Mouse (Mus musculus) limb, embryonic 12.5 days (tissue): ENCODE results near the gene Ptgs1. TPM values are rescaled to one million over a fixed set of nuclear protein-coding genes. Genes with fewer than 3 reads are reported as not detected.
A peak's percentile ranks its signal among the peaks of the same experiment; 100 is the strongest.
"Not testable (repeated sequence)": the region's sequence is repeated elsewhere in the genome, so short reads cannot be mapped to it uniquely, and the experiment has no call there.

Experiments used
- ATAC-seq: fragments of 200-750 bp; cut with Nextera tagmentation; 2 replicates; pipeline ENCODE4 v1.8.0; 2017; ENCODE audit warnings: low read depth, moderate TSS enrichment; ENCODE audit not compliant: insufficient number of reproducible peaks, insufficient read depth, low FRiP score, low TSS enrichment
- H3K27ac ChIP-seq: fragments of 300-500 bp; sonication (generic); 2 replicates; pipeline ENCODE4 v1.5.1; 2016; ENCODE audit warnings: mild to moderate bottlenecking, moderate library complexity
- H3K27me3 ChIP-seq: fragments of 300-500 bp; sonication (generic); 2 replicates; pipeline ENCODE4 v1.6.1; 2016; ENCODE audit warnings: mild to moderate bottlenecking, moderate library complexity
- H3K36me3 ChIP-seq: fragments of 300-500 bp; sonication (generic); 2 replicates; pipeline ENCODE4 v1.6.1; 2016; ENCODE audit warnings: mild to moderate bottlenecking, moderate library complexity
- H3K4me1 ChIP-seq: fragments of 300-500 bp; sonication (generic); replicated peaks from 2 replicates; pipeline ENCODE4 v1.6.1; 2016
- H3K4me2 ChIP-seq: fragments of 300-500 bp; sonication (generic); 2 replicates; pipeline ENCODE4 v1.6.1; 2016; ENCODE audit warnings: mild to moderate bottlenecking, moderate library complexity
- H3K4me3 ChIP-seq: fragments of 300-500 bp; sonication (generic); replicated peaks from 2 replicates; pipeline ENCODE4 v1.5.1; 2016; ENCODE audit warnings: mild to moderate bottlenecking
- H3K9ac ChIP-seq: fragments of 300-500 bp; sonication (generic); replicated peaks from 2 replicates; pipeline ENCODE4 v1.6.1; 2016; ENCODE audit warnings: mild to moderate bottlenecking, moderate library complexity
- H3K9me3 ChIP-seq: fragments of 300-500 bp; sonication (generic); 2 replicates; pipeline ENCODE4 v1.6.1; 2016; ENCODE audit warnings: mild to moderate bottlenecking, moderate library complexity
- WGBS: fragments of 180-500 bp; shearing (Covaris S2); methylation state at CpG from one replicate; pipeline ENCODE4 v1.1.7; 2016; 5-methylcytosine and 5-hydroxymethylcytosine counted together
- polyA plus RNA-seq: library from polyadenylated mRNA; unstranded; fragments of >200 nt; fragmentation: Nextera tagmentation; extraction: Ambion mirVana; gene quantifications from 2 replicates; pipeline ENCODE4 v1.2.1, GENCODE M21; 2016

Gene Ptgs1
- 4.7 and 4.8 TPM in 2 replicates for polyA plus RNA-seq

- Histone ChIP-seq H3K27me3 (peaks cover 30% of the 10 kb centered on the region), H3K9ac (peak within 1 kb of the TSS; percentile 44), H3K4me2 (peak within 1 kb of the TSS; percentile 81), H3K4me3 (peak within 1 kb of the TSS; percentile 46), H3K9me3 (no peaks in the 10 kb centered on the region), H3K36me3 (no peaks in the 10 kb centered on the region), H3K27ac (no peak within 1 kb of the TSS), H3K4me1 (peaks cover 13% of the 10 kb centered on the region)
- no peak for ATAC-seq
- under 1% methylated on average over 18 of the region's 18 CpGs for WGBS
Observed at GRCm38 (mm10) chr2:36230366-36230765, at the start of gene Ptgs1. Gene Ptgs1, plus strand, starts transcription at chr2:36230426.

DNA sequence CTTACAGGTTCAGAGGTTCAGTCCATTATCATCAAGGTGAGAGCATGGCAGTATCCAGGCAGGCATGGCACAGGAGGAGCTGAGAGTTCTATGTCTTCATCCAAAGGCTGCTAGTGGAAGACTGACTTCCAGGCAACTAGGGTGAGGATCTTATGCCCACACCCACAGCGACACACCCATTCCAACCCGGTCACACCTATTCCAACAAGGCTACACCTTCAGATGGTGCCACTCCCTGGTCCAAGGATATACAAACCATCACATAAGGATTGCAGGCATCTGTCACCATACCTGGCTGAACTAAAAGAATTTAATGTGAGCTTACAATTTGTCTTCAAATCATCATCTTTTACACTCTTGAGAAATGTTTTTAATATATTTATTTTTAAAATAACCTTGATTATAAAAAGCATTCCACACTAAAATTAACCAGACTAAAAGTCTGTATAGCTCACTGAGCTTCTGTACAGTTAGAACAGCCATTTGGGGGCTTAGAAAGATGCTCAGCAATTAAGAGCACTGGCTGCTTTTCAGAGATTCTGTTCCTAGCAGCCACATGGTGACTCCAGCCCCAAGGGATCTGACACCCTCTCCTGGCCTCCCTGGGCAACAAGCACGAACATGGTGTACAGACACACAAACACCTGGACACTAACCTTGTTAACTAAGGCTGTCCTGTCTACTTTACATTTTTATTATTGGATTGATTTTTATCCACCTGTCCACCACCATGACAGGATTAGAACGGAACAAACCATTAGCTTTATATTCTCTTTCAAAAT is 48.4 kb upstream of the Ptgs1 start:
- peaks cover 26% of the 10 kb centered on the region; the same call in 1 of the 2 replicates for H3K36me3 ChIP-seq
- H3K4me1 ChIP-seq, H3K9me3 ChIP-seq, H3K9ac ChIP-seq, H3K27me3 ChIP-seq, H3K27ac ChIP-seq, H3K4me3 ChIP-seq, ATAC-seq, H3K4me2 ChIP-seq: not testable (repeated sequence)
- WGBS: 78% methylated on average over 4 of the region's 4 CpGs

DNA sequence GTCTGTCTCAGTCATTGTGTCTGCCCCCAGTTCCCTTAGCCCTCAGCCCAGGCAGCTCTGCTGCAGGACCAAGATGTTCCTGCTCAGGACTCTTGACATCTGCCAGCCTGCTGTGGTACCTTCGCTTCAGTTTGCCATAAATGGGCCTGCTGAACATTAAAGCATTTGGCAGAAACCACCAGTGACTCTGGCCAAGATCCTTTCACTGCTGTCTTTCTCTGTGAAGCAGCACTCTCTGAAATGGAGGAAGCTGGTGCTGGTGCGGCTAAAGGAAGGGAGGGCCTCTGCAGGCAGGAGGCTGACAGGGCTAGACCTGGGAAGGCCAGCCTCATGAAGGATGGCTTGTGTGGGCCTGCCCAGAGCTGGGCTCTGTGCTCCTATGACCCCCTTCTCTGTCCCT is 46.9 kb upstream of the Ptgs1 start:
- H3K9ac ChIP-seq: no peak overlapping the region
- ATAC-seq: no peak

DNA sequence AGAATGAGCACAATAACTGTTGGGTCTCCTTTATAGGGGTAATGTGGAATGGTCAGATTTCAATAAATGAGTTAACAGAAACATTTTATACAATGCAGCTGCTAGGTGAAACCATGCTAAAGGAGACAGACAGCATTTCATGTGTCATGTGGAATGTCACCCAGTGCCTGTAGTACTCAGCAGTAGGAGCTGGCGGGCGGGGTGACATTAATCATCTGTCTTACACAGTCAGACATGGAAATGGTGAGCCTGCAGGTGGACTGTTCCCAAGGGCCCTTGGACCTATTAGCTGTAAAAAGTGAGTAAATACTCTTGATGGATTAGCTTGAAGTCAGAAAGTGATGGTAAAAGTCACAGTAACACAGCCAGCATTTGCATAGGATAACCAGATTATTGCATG is 46.0 kb upstream of the Ptgs1 start:
- Histone ChIP-seq H3K4me2 (no peak overlapping the region), H3K27ac (no peak overlapping the region), H3K27me3 (no peaks in the 10 kb centered on the region), H3K9ac (no peak overlapping the region), H3K4me1 (no peaks in the 10 kb centered on the region), H3K9me3 (no peaks in the 10 kb centered on the region), H3K4me3 (no peak overlapping the region), H3K36me3 (0 out of 2 replicates have a peak, but pooled peaks cover 10% of the 10 kb centered on the region)
- no peak for ATAC-seq
- 93% methylated on average over 2 of the region's 2 CpGs for WGBS

More for the DNA sequence above, 46.9 kb upstream of the Ptgs1 start:
- no peak overlapping the region for H3K4me2 ChIP-seq
- H3K36me3 ChIP-seq: peaks cover 14% of the 10 kb centered on the region; the same call in 1 of the 2 replicates
- no peaks in the 10 kb centered on the region for H3K4me1 ChIP-seq
- no peak overlapping the region for H3K27ac ChIP-seq
- no peaks in the 10 kb centered on the region for H3K27me3 ChIP-seq
- WGBS: 69% methylated on average over 2 of the region's 2 CpGs
- H3K4me3 ChIP-seq: no peak overlapping the region
- H3K9me3 ChIP-seq: no peaks in the 10 kb centered on the region

DNA sequence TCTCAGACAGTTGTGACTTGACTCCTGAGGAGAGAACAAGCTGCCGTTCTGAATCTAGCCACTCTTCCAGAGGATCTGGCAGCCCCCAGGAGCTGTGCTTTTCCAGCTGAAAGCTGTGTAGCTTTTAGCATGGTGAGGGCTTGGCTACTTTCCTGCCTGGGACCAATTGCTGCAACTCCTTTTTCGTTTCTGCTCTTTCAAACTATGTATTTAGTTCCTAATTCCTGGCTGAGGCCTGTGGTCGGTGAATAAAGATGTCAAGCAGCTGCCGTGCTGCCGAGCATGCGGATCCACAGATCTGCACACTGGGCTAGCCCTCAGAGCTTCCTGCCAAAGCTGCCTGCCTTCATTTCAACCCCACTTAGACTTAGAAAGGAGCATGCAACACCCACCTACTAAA is 45.4 kb upstream of the Ptgs1 start:
- Histone ChIP-seq H3K27me3 (no peaks in the 10 kb centered on the region), H3K9ac (no peak overlapping the region), H3K36me3 (0 out of 2 replicates have a peak, but pooled peaks cover 4% of the 10 kb centered on the region), H3K9me3 (no peaks in the 10 kb centered on the region), H3K4me2 (no peak overlapping the region), H3K4me1 (no peaks in the 10 kb centered on the region), H3K27ac (no peak overlapping the region), H3K4me3 (no peak overlapping the region)
- no peak for ATAC-seq
- WGBS: 66% methylated on average over 6 of the region's 6 CpGs

DNA sequence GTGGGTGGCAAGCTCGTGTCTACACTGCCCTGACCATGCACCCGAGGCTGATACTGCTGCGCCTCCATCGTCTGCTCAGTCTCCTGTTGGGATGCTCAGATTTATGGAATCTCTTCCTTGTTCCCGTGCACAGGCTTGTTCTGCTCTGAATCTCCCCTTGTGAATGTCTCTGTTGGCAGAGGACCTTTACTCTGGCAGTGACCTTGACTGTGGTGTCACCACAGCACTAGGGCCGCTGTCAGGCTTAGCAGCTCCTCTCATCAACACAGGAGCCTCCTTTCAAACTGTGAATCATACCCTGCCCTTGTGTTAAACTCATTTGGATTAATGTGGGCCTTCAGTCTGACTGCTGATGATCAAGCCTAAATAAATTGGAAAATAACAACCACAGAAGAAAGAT is 41.0 kb upstream of the Ptgs1 start:
- not testable (repeated sequence) for H3K36me3 ChIP-seq, H3K9ac ChIP-seq, H3K4me3 ChIP-seq, H3K9me3 ChIP-seq, H3K4me1 ChIP-seq, H3K27me3 ChIP-seq, H3K27ac ChIP-seq, H3K4me2 ChIP-seq, ATAC-seq
- WGBS: 81% methylated on average over 6 of the region's 6 CpGs

DNA sequence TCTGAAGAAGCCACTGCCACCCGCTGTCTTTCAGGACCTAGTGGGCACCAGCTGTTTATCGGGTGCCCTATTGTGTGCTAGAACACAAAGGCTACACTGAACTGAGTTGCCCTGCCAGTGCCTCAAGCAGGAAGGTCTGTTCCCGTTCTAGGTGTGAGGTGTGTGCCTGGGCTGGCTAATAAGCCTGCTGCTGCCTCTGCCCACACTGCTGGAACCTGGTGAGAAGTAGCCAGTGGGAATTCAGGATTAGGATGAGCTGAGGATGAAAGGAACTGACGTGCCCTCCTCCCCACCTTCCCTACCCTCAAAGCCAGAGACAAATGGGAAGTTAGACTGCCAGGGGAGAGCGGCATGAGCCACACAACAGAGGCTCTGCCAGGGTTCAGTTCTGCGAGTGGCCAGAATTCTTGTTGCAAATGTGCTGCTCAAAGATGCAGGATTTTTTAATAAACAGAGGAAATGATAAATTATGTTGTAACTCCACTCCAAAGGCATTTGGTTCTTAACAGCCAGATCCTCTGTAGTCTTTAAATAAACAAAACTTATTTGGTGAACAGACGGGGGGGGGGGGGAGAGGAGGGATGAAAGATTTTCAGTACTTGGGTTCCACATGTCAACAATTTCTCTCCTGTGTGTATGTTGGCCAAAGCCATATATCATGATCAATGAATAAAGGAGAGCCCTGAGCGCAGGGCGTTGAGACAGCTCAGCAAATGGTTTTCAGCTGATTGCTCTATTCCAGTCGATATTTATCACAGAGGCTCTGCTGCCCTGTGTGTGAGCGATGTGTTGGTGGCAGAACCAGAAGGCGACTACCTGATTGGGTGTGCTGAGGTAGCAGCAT is 38.9 kb upstream of the Ptgs1 start:
- WGBS: 32% methylated on average over 12 of the region's 12 CpGs
- Histone ChIP-seq H3K36me3 (peaks cover 4% of the 10 kb centered on the region; the same call in 1 of the 2 replicates), H3K27me3 (peaks cover 5% of the 10 kb centered on the region; the same call in 1 of the 2 replicates), H3K4me1 (peaks cover 5% of the 10 kb centered on the region; the same call in 1 of the 2 replicates), H3K27ac (no peak overlapping the region), H3K4me3 (no peak overlapping the region), H3K4me2 (no peak overlapping the region), H3K9ac (no peak overlapping the region), H3K9me3 (no peaks in the 10 kb centered on the region)
- no peak for ATAC-seq

- no peaks in the 10 kb centered on the region for H3K36me3 ChIP-seq
- no peaks in the 10 kb centered on the region for H3K9me3 ChIP-seq
- no peak for ATAC-seq
- 67% methylated on average over 3 of the region's 3 CpGs for WGBS
- no peak overlapping the region for H3K9ac ChIP-seq
- no peak overlapping the region for H3K4me3 ChIP-seq
- peaks cover 62% of the 10 kb centered on the region for H3K27me3 ChIP-seq
- no peak overlapping the region for H3K27ac ChIP-seq
- peaks cover 5% of the 10 kb centered on the region for H3K4me1 ChIP-seq
- no peak overlapping the region for H3K4me2 ChIP-seq
Observed at GRCm38 (mm10) chr2:36197021-36197420, 33.2 kb upstream of the Ptgs1 start.

DNA sequence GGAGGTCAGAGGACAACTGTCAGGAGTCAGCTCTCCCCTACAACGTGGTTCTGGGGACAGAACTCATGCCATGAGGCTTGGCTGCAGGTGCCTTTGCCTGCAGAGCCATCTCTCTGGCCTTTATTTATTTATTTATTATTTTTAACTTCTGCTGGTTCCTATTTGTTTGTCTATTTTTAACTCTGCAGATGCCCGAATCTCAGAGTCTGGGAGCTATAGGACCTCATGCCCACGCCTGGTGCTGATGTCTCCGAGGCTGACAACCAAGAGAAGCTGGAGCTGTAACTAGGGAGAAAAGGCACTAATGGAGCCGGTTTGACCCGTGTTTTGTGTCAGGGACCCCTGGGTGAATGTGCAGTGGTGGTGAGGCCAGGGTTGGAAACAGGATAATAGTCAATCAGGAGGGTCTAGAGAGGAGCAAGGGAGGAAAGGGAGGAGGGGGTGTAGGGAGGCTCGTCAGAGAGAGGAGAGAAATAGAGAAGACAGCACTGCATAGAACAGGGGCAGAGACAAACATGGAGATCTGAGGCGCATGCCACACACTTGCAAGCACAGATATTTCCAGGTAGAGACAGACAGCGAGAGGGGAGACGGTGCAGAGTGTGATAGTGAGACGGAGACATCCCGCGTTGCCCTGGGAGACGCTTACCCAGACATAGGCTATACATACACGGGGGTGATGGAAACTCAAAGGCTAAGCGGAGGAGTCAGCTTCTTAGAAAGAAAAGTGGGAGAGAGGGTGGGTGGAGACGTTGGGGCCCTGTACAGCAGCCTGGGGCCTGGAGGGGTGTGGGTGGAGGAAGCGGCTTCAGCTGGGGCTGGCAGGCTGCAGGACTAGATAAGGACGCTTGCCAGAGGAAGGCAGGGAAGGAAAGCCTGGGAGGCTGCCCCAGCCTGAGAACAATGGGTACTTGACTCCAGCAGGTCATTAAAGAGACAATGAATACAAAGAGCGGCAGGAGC is 32.0 kb upstream of the Ptgs1 start:
- no peak overlapping the region for H3K9ac ChIP-seq
- no peak overlapping the region for H3K27ac ChIP-seq
- no peaks in the 10 kb centered on the region for H3K36me3 ChIP-seq
- 27% methylated on average over 20 of the region's 20 CpGs for WGBS
- no peak overlapping the region for H3K4me2 ChIP-seq
- no peak overlapping the region for H3K4me3 ChIP-seq
- ATAC-seq: no peak
- no peaks in the 10 kb centered on the region for H3K9me3 ChIP-seq
- peaks cover 15% of the 10 kb centered on the region for H3K4me1 ChIP-seq
- H3K27me3 ChIP-seq: peaks cover 73% of the 10 kb centered on the region

GRCm38 (mm10) chr2:36198882-36199262 is 31.4 kb upstream of the Ptgs1 start:
- no peak overlapping the region for H3K27ac ChIP-seq

More at GRCm38 (mm10) chr2:36198882-36199262, 31.4 kb upstream of the Ptgs1 start:
- H3K4me3 ChIP-seq: no peak overlapping the region
- 33% methylated on average over 3 of the region's 3 CpGs for WGBS
- no peak overlapping the region for H3K4me2 ChIP-seq
- H3K9me3 ChIP-seq: no peaks in the 10 kb centered on the region
- H3K27me3 ChIP-seq: peaks cover 80% of the 10 kb centered on the region
- no peak overlapping the region for H3K9ac ChIP-seq
- H3K36me3 ChIP-seq: no peaks in the 10 kb centered on the region
- no peak for ATAC-seq
- H3K4me1 ChIP-seq: peaks cover 19% of the 10 kb centered on the region
